Mouse (Mus musculus): ENCODE results near the gene Timm8b.

Timm8b gene

DNA sequence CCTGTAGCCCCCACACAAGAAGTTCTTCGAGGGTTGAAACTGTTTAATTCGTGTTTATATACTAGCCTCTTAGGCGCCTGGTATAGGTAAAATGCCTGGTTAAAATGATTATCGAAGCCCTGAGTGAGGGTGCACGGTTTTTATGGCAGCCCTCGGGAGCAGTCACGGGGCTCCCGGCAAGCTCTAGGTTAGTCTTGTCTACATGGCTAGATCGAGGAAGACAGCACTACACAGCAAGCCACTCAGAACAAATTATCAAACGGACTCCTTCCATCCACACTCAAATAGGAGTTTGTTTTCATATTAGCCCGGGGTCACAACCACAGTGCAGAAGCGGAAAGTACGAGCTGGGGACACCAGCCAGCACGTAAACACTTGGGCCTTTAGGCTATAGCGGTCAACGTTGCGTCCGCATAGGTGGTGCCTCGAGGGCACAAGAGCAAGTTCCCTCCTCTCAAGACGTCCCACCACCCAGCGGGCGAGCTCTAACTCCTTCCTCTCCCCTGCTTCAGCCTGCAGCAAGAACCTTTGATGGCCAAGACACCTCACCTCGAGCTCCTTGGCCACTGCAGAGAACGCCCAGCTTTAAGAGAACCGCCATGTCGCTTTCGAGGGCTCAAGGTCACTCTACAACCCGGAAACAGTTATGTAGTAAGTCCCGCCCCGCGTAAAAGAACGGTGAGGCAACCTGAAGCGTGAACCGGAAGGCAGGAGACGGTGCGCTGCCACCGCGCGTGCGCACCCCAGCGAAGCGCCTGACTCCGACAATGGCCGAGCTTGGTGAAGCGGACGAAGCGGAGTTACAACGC lies at the start of gene Timm8b, which contains the start of gene Sdhd:
Gene Timm8b, plus strand, starts transcription at position 722 of the 809 bp plus-strand sequence.
Gene Sdhd, minus strand, starts transcription at position 624 of the 809 bp plus-strand sequence.
- DNase-seq = peak; percentile 95 to 97

DNA sequence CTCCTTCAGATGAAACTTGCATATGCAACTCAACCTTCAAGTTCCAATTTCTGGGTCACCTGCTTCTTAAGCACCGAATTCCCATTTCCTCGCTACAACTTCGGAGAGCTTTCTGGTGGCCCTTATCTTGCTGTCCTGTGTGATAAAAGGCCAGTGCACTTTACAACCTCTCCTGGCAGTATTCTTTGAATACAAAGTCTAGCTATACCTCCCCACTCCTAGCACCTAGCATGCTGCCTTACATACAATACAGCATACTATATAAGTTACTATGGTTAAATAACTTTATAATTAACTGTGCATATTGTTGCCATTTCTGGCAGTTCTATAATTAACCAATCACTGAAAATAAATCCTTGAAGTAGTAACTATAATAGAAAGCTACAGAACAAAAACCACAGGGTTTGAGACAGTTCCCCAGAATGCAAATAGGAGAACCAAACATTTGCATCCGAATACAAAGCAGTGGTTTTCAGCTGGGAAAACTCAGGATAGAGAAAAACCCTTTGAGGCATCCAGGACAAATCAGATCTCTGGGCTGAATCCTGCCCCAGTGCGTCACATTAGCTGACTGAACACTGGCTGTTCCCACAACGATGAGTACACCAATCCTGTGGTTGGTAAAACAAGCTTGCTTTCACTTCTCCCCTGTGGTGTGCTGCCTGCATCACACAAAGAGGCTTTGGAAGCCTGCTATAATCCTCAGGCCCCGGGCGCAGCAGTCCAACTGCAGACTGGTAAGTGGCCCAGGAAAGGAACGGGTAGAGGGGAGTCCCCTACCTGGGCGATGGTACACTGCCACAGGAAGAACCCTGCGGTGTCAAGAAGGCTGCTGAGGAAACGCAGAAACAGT lies 49.2 kb upstream of the Timm8b start, which contains the start of gene Il18:
Gene Il18, plus strand, starts transcription at position 587 of the 853 bp plus-strand sequence.
- peak; percentile 29 to 55 for DNase-seq

- peak; percentile 62 to 79 for DNase-seq
Observed at GRCm38 (mm10) chr9:50555094-50555446, 48.6 kb upstream of the Timm8b start, which contains the start of gene Bco2. Bco2 (minus strand) TSS chr9:50555181.

- no peak for DNase-seq
Observed at GRCm38 (mm10) chr9:50561145-50561917, 42.4 kb upstream of the Timm8b start, which contains the start of gene Tex12. Tex12 (minus strand) TSS chr9:50561325.

DNA sequence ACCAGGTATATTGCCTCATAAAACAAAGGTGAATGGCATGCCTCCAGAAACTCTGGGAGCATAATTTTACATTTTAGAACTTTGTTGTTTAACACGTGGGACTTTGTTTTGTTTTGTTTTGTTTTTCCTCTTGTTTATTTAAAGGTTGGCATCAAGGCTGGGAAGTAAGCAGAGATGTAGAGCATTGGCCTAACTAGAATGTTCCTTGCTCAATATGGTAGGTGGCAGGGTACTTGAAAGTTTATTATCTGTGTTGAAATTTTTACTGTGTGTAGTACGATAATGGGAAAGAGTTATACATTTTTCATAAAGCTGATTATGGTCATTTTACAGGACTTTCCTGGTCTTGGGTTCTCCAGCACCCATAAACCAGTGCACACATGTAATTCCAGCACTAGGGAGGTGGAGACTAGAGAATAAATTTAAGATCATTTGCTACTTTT lies 41.8 kb upstream of the Timm8b start:
- DNase-seq = no peak

GRCm38 (mm10) chr9:50565173-50565572 lies 38.5 kb upstream of the Timm8b start:
- no peak for DNase-seq

DNA sequence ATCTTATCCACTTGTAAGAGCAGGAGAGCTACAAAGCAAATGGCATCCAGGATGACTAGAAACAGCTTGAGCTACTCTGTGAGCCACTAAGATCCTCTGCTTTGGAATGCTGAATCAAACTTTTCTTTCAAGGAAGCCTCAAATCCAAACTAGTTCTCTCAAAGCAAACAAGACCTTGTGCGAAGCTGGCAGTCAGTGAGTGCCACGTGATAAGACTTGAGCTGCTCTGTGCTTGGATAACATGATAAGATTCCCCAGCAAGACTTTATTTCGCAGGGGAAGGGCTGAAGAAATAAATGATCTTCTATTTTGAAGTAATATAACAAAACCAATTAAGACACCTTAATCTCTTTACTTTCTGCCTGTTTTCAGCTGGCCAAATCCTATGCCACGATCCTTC lies 37.8 kb upstream of the Timm8b start:
- DNase-seq = no peak

- no peak for DNase-seq
Observed at GRCm38 (mm10) chr9:50567372-50567771, 36.3 kb upstream of the Timm8b start.

- no peak for DNase-seq
Observed at GRCm38 (mm10) chr9:50567881-50568280, 35.8 kb upstream of the Timm8b start.

DNA sequence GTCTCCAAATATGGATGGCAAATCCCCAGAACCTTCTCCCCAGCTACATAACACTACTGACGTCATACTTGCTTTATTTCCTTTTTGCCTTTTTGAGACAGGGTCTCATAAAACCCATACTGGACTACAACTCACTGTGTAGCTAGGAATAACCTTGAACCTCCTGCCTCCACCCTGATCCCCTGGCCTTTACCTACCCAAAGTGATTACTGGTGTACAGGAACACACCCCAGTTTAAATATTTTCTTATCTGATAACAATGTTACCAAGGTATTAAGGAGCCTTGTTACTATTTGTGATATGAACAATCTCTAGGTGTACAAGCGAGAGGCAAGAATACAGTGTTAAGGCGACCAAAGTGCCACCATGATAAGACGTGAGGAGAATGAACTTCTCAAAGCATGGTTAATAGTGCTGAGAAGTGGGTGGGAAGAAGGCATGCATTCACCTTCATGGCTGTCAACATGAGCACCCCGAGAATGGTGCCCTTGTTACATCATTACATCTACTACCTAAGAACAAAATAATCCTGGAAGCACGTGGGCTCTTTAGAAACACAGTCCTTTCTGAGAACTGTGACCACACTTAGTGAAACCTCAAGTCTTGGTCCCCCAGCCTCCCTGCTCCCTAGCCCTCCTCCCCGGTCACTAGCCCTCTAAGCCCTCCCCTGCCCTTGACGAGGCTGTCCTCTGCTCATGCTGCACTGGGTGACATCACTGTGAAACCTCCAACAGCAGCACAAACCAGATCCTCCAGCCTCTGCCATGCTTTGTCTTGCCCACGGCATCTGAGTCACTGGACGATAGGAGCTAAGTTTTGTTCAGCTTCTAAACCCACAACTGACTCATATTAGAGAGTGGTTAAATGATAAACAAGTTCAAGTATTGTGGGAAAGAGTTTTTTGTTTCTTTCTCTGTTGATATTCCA lies 33.8 kb upstream of the Timm8b start:
- no peak for DNase-seq

- DNase-seq = no peak
Observed at GRCm38 (mm10) chr9:50580370-50580769, 23.3 kb upstream of the Timm8b start.

DNA sequence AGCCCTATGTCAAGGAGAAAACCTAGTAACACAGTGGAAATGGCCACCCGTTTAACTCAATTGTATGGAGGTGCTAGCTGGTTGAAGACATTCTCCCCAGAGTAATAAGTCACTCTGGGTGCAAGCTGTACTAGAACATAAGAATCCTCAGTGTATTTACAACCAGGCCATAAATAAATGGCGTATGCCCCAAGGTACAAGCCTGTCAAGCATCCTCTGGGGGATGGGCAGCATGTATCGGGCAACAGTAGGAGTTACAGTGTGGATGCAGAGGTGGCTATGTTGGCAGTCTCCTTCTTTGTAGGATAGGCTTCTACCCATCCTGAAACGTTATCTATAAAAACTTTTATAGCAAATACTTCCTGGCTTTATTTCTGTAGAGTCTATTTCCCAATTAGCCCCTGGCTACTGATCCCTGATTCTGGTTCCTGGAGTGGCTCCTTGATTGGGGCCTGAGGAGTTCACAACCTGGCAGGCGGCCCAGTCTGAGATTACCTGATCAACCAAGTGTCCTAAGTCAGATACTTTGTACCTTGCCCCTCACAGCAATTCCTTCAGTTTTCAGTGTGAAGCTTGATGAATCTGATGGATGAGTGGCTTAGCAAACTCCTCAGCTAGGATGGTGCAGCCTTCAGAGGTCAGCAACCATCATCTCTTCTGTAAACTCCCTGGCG lies 18.4 kb upstream of the Timm8b start:
- peak; percentile 88 to 91 for DNase-seq

DNA sequence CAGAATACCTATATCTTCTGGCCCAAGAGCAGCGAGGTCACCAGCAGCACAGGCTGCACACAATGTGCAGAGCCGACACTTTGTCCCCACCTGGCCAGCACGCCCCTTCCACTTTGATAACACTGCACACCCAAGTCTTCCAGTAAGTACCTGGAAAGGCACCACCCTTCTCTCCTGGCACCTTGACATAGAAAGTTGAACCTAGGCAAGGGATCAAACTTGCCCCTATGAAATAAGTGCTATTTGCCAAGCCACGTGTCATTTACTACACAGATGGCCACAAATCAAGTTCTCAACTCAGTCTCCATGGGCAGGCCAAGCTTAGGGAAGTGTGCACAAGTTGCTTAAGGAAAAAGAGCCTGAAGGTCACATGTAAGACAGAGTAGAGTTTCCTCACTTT lies 16.8 kb upstream of the Timm8b start:
- DNase-seq = no peak

- no peak for DNase-seq
Observed at GRCm38 (mm10) chr9:50590856-50591518, 12.7 kb upstream of the Timm8b start.

DNA sequence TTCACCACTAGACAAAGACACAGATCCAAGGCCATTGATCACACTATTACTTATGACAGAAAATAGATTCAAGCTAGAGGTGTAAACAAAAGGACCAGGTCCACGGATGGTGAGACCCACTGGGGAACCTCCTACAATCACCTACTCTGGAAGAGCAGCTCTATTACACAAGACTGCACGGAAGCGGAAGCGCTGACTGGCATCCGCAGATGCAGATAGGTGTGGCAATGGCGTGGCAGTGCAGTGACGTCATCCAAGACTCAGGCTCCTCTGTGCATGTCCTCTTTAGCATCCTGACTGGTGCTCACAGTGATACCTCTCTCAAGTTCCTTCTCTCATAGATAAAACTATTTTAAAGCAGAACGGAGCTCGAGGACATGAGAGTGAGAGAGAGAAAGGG lies 10.8 kb upstream of the Timm8b start:
- DNase-seq = no peak

GRCm38 (mm10) chr9:50593544-50593943 lies 10.2 kb upstream of the Timm8b start:
- DNase-seq = peak; percentile 26 to 74

- peak; percentile 49 to 51 for DNase-seq
Observed at GRCm38 (mm10) chr9:50594794-50595417, 8.8 kb upstream of the Timm8b start.

- DNase-seq = no peak
Observed at GRCm38 (mm10) chr9:50596973-50597372, 6.7 kb upstream of the Timm8b start.

DNA sequence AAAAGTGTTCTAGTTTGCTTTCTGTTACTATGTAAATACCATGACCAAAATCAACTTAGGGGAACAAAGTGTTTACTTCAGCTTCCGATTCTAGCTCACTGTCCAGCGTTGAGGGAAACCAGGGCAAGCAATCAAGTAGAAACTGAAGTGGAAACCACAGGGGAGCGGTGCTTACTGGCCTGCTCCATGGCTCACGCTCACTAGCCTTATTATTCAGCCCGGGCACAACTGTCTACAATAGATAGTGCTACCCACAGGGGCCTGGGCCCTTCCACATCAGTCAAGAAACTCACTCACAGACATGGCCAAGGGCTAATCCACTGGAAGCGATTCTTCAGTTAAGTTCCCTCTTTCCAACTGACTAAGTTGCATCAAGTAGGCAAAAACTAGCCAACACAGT lies 2.2 kb upstream of the Timm8b start:
- no peak for DNase-seq
